Mouse (Mus musculus): ENCODE data around the gene Ep300.
A peak's percentile ranks its signal among the peaks of the same experiment; 100 is the strongest.

DNA sequence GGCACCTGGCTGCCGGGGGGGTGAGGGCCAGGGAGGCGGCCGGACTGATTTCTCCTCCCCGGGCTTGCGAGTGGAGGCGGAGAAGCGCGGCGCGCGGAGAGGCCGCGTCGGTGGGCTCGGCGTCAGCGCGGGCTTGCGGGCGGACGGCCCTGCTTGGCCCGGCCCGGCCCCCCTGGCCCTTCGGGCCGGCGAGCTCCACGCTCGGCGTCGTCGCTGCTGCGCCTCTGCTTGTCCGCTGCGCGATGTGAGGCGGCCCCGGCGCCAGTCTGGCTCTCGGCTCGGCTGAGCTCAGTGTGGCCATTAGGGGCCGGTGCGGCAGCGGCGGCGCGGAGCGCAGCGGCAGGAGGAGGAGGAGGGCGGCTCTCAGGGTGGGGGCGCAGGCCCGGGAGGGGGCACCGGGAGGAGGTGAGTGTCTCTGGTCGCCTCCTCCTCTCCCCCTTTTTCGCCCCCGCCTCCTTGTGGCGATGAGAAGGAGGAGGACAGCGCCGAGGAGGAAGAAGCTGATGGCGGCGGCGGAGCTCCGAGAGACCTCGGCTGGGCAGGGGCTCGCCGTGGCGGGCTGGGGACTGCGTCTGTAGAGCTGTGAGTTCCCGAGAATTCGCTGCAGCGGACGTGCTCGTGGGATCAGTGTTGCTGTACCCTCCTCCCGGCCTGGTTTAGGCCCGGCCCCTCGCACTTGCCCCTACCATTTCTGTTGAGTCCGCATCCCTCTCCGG is 753 bp downstream of the Ep300 start:
- TF ChIP-seq CTCF (IDR thresholded peaks at IDR 0.05; ENCODE audit: low read depth): peak; percentile 56
- TF ChIP-seq EP300 (IDR thresholded peaks at IDR 0.05; ENCODE audit: low read depth): no peak

All from liver, embryonic 14.5 days (tissue).